Mouse (Mus musculus): ENCODE data around the gene Tspyl2. TPM values are rescaled to one million over a fixed set of nuclear protein-coding genes. Genes with fewer than 3 reads are reported as not detected.

Tspyl2 gene
- 28.7 and 35.9 TPM in 2 replicates for total RNA-seq (2012; rRNA removed)

- DNase-seq (ENCODE audit: low read depth, low spot score): peak; percentile 79
- H3K9me3 ChIP-seq (ENCODE audit: control insufficient read depth, insufficient read depth, low read depth, low read length): no peaks in the 10 kb centered on the region
- H3K9ac ChIP-seq (ENCODE audit: insufficient read depth, low read depth, low read length, poor library complexity, severe bottlenecking): peak within 1 kb of the TSS; percentile 91
- in situ Hi-C loops (cut with MboI; ENCODE audit: low sequenced_read_pairs in 2 of 2, unreplicated experiment in 2 of 2): no loop called here
- peaks cover 3% of the 10 kb centered on the region for H3K36me3 ChIP-seq (ENCODE audit: control insufficient read depth, insufficient read depth, low read length, poor library complexity, severe bottlenecking)
- H3K27ac ChIP-seq (ENCODE audit: insufficient read depth, low read depth, low read length, poor library complexity, severe bottlenecking): peak within 1 kb of the TSS; percentile 47
- 0 out of 4 replicates have a peak, but pooled peaks cover 0 to 3% of the 10 kb centered on the region in 2 experiments for H3K4me1 ChIP-seq (ENCODE audit: control insufficient read depth in 2 of 2, insufficient read depth in 2 of 2, low read length in 2 of 2, poor library complexity in 1 of 2)
- peak; percentile 74 for TF ChIP-seq CHD2 (IDR thresholded peaks at IDR 0.05; ENCODE audit: low read depth, low read length)
- TF ChIP-seq HCFC1 (IDR thresholded peaks at IDR 0.05; ENCODE audit: borderline replicate concordance, insufficient read depth, low read length): peak; percentile 59; the same call in 1 of the 2 replicates
- no peak for TF ChIP-seq ZNF384 (IDR thresholded peaks at IDR 0.05; ENCODE audit: low read depth, low read length)
- peak within 1 kb of the TSS; percentile 82 to 88 for H3K4me3 ChIP-seq (ENCODE audit: insufficient read depth in 1 of 2, low read depth in 1 of 2, low read length in 2 of 2, poor library complexity in 1 of 2, severe bottlenecking in 1 of 2)
These were observed at the start of gene Tspyl2 for GRCm38 (mm10) chrX:152342358-152342901. Gene Tspyl2, minus strand, starts transcription at chrX:152342425.

- no peaks in the 10 kb centered on the region for H3K4me1 ChIP-seq (ENCODE audit: control insufficient read depth in 2 of 2, insufficient read depth in 2 of 2, low read length in 2 of 2, poor library complexity in 1 of 2)
- TF ChIP-seq ZNF384 (IDR thresholded peaks at IDR 0.05; ENCODE audit: low read depth, low read length) (no peak), CHD2 (IDR thresholded peaks at IDR 0.05; ENCODE audit: low read depth, low read length) (no peak), ZC3H11A (IDR thresholded peaks at IDR 0.05; ENCODE audit: borderline replicate concordance, low read depth, low read length) (no peak), MAFK (IDR thresholded peaks at IDR 0.05; ENCODE audit: insufficient read depth, low read depth, low read length) (no peak), HCFC1 (IDR thresholded peaks at IDR 0.05; ENCODE audit: borderline replicate concordance, insufficient read depth, low read length) (no peak)
- peak within 1 kb of the TSS; percentile 72 for H3K9ac ChIP-seq (ENCODE audit: insufficient read depth, low read depth, low read length, poor library complexity, severe bottlenecking)
- in situ Hi-C loops (cut with MboI; ENCODE audit: low sequenced_read_pairs in 2 of 2, unreplicated experiment in 2 of 2): no loop called here
- DNase-seq (ENCODE audit: low read depth, low spot score): peak; percentile 39
- no peaks in the 10 kb centered on the region for H3K36me3 ChIP-seq (ENCODE audit: control insufficient read depth, insufficient read depth, low read length, poor library complexity, severe bottlenecking)
- no peaks in the 10 kb centered on the region for H3K9me3 ChIP-seq (ENCODE audit: control insufficient read depth, insufficient read depth, low read depth, low read length)
- peak within 1 kb of the TSS; percentile 56 to 76 for H3K4me3 ChIP-seq (ENCODE audit: insufficient read depth in 1 of 2, low read depth in 1 of 2, low read length in 2 of 2, poor library complexity in 1 of 2, severe bottlenecking in 1 of 2)
- peak within 1 kb of the TSS; percentile 34; the same call in 1 of the 2 replicates for H3K27ac ChIP-seq (ENCODE audit: insufficient read depth, low read depth, low read length, poor library complexity, severe bottlenecking)
These were observed 26.4 kb upstream of the Tspyl2 start, which contains the start of gene Gpr173 for GRCm38 (mm10) chrX:152368397-152369273. Gene Gpr173, minus strand, starts transcription at chrX:152368704.

- H3K4me3 ChIP-seq (ENCODE audit: insufficient read depth in 1 of 2, low read depth in 1 of 2, low read length in 2 of 2, poor library complexity in 1 of 2, severe bottlenecking in 1 of 2): peak overlapping the region; percentile 56 to 76
- H3K36me3 ChIP-seq (ENCODE audit: control insufficient read depth, insufficient read depth, low read length, poor library complexity, severe bottlenecking): no peaks in the 10 kb centered on the region
- peak overlapping the region; percentile 72 for H3K9ac ChIP-seq (ENCODE audit: insufficient read depth, low read depth, low read length, poor library complexity, severe bottlenecking)
- in situ Hi-C loops (cut with MboI; ENCODE audit: low sequenced_read_pairs in 2 of 2, unreplicated experiment in 2 of 2): no loop called here
- no peaks in the 10 kb centered on the region for H3K4me1 ChIP-seq (ENCODE audit: control insufficient read depth in 2 of 2, insufficient read depth in 2 of 2, low read length in 2 of 2, poor library complexity in 1 of 2)
- no peak for DNase-seq (ENCODE audit: low read depth, low spot score)
- H3K9me3 ChIP-seq (ENCODE audit: control insufficient read depth, insufficient read depth, low read depth, low read length): no peaks in the 10 kb centered on the region
- H3K27ac ChIP-seq (ENCODE audit: insufficient read depth, low read depth, low read length, poor library complexity, severe bottlenecking): no peak overlapping the region
- TF ChIP-seq ZNF384 (IDR thresholded peaks at IDR 0.05; ENCODE audit: low read depth, low read length) (no peak), MAFK (IDR thresholded peaks at IDR 0.05; ENCODE audit: insufficient read depth, low read depth, low read length) (no peak), CHD2 (IDR thresholded peaks at IDR 0.05; ENCODE audit: low read depth, low read length) (no peak), ZC3H11A (IDR thresholded peaks at IDR 0.05; ENCODE audit: borderline replicate concordance, low read depth, low read length) (no peak), HCFC1 (IDR thresholded peaks at IDR 0.05; ENCODE audit: borderline replicate concordance, insufficient read depth, low read length) (no peak)
These were observed 25.8 kb upstream of the Tspyl2 start for GRCm38 (mm10) chrX:152368054-152368396.

- Histone ChIP-seq H3K9ac (ENCODE audit: insufficient read depth, low read depth, low read length, poor library complexity, severe bottlenecking) (no peak overlapping the region), H3K9me3 (ENCODE audit: control insufficient read depth, insufficient read depth, low read depth, low read length) (no peaks in the 10 kb centered on the region), H3K36me3 (ENCODE audit: control insufficient read depth, insufficient read depth, low read length, poor library complexity, severe bottlenecking) (no peaks in the 10 kb centered on the region), H3K27ac (ENCODE audit: insufficient read depth, low read depth, low read length, poor library complexity, severe bottlenecking) (no peak overlapping the region), H3K4me3 (ENCODE audit: insufficient read depth in 1 of 2, low read depth in 1 of 2, low read length in 2 of 2, poor library complexity in 1 of 2, severe bottlenecking in 1 of 2) (no peak overlapping the region), H3K4me1 (ENCODE audit: control insufficient read depth in 2 of 2, insufficient read depth in 2 of 2, low read length in 2 of 2, poor library complexity in 1 of 2) (no peaks in the 10 kb centered on the region)
- in situ Hi-C loops (cut with MboI; ENCODE audit: low sequenced_read_pairs in 2 of 2, unreplicated experiment in 2 of 2): no loop called here
- TF ChIP-seq MAFK (IDR thresholded peaks at IDR 0.05; ENCODE audit: insufficient read depth, low read depth, low read length) (no peak), CHD2 (IDR thresholded peaks at IDR 0.05; ENCODE audit: low read depth, low read length) (no peak), HCFC1 (IDR thresholded peaks at IDR 0.05; ENCODE audit: borderline replicate concordance, insufficient read depth, low read length) (no peak), ZNF384 (IDR thresholded peaks at IDR 0.05; ENCODE audit: low read depth, low read length) (no peak), ZC3H11A (IDR thresholded peaks at IDR 0.05; ENCODE audit: borderline replicate concordance, low read depth, low read length) (no peak)
- no peak for DNase-seq (ENCODE audit: low read depth, low spot score)
These were observed 24.2 kb upstream of the Tspyl2 start for GRCm38 (mm10) chrX:152366418-152366817.

Data from ES-E14 (cell line).